12 mouse cellular contexts compared by ENCODE assay signal in genomic region chr6:85141013-85141412, GRCm38 (mm10). TPM values are rescaled to one million over a fixed set of nuclear protein-coding genes. Genes with fewer than 3 reads are reported as not detected.
DNase-seq lines count a peak whose midpoint lies in the region; ATAC-seq and TF ChIP-seq lines count a peak whose summit lies in the region.
"Not testable (repeated sequence)": the region's sequence is repeated elsewhere in the genome, so short reads cannot be mapped to it uniquely, and the experiment has no call there.
"Had no signal": no experiment of that assay in that cellular context is flagged by ENCODE, and none has a peak within 500 bp of the region (broad histone marks: within the 10 kb centered on the region; RNA-seq: fewer than 3 reads in every experiment).

No protein-coding gene starts in this region.

- 9% methylated on average over 7 of the region's 7 CpGs for WGBS in heart, embryonic 10.5 days
- 7% methylated on average over 6 of the region's 7 CpGs for WGBS in kidney, postnatal 0 days
- 14% methylated on average over 7 of the region's 7 CpGs for WGBS in liver, adult 2 months

- peaks cover 15% of the 10 kb centered on the region; the same call in 1 of the 2 replicates for H3K27me3 ChIP-seq in heart, embryonic 10.5 days (ENCODE audit: insufficient read depth, poor library complexity, severe bottlenecking)
- H3K27me3 ChIP-seq in kidney, postnatal 0 days (ENCODE audit: insufficient read depth, low read length); liver, adult 2 months (ENCODE audit: control insufficient read depth, insufficient read depth, low read length): not testable (repeated sequence)

- not testable (repeated sequence) for H3K36me3 ChIP-seq in heart, embryonic 10.5 days; kidney, postnatal 0 days (ENCODE audit: insufficient read depth, low read length); liver, adult 2 months (ENCODE audit: control insufficient read depth, insufficient read depth, low read length)

- H3K27ac ChIP-seq in heart, embryonic 10.5 days; kidney, postnatal 0 days; liver, adult 2 months (replicated peaks; ENCODE audit: insufficient read depth, low read depth, low read length): not testable (repeated sequence)

- not testable (repeated sequence) for H3K4me2 ChIP-seq in kidney, postnatal 0 days (ENCODE audit: low read length)

- not testable (repeated sequence) for H3K4me1 ChIP-seq in heart, embryonic 10.5 days; kidney, postnatal 0 days (replicated peaks; ENCODE audit: insufficient read depth, low read length); liver, adult 2 months (ENCODE audit: control insufficient read depth, insufficient read depth, low read length)

- peak; percentile 65 for TF ChIP-seq CTCF in kidney, postnatal 0 days (IDR thresholded peaks at IDR 0.05; ENCODE audit: low read depth)
- TF ChIP-seq CTCF in liver, adult 2 months (IDR thresholded peaks at IDR 0.05; ENCODE audit: low read depth, low read length): peak; percentile 70

- H3K9me3 ChIP-seq in heart, embryonic 10.5 days; kidney, postnatal 0 days (replicated peaks; ENCODE audit: low read length): not testable (repeated sequence)

- not testable (repeated sequence) for H3K79me2 ChIP-seq in liver, adult 2 months (ENCODE audit: control insufficient read depth, insufficient read depth, low read length)

- not testable (repeated sequence) for H3K4me3 ChIP-seq in heart, embryonic 10.5 days; kidney, postnatal 0 days (replicated peaks; ENCODE audit: low read depth, low read length); liver, adult 2 months (ENCODE audit: insufficient read depth, low read depth, low read length)

- not testable (repeated sequence) for ATAC-seq in kidney, postnatal 0 days (replicated peaks; ENCODE audit: low FRiP score, low read depth)

- not testable (repeated sequence) for H3K9ac ChIP-seq in kidney, postnatal 0 days (ENCODE audit: low read depth, low read length); liver, adult 2 months (ENCODE audit: low read depth, low read length)

- DNase-seq in ES-CJ7 (ENCODE audit: low read depth, low spot score): peak; percentile 87
- DNase-seq in brain, adult 2 months (ENCODE audit: low read depth, low spot score): peak; percentile 68
- DNase-seq in embryo, embryonic 9.5 days (ENCODE audit: extremely low spot score): peak; percentile 46
- peak; percentile 84 for DNase-seq in heart, embryonic 10.5 days (ENCODE audit: low spot score)
- peak; percentile 76 for DNase-seq in kidney, postnatal 0 days (ENCODE audit: low spot score)
- peak; percentile 43 for DNase-seq in liver, adult 2 months (ENCODE audit: extremely low read depth, low read depth, low spot score)
- peak; percentile 57 for DNase-seq in naive thymus-derived CD4-positive, alpha-beta T cell, adult 2 months (ENCODE audit: low read depth)
- peak; percentile 75 for DNase-seq in thymus, postnatal 14 days

- not testable (repeated sequence) for TF ChIP-seq POLR2A in liver, adult 2 months (IDR thresholded peaks at IDR 0.05; ENCODE audit: extremely low read depth, insufficient read depth, low read length)

RNA-seq across cellular contexts. Expression of gene Spr, which starts 3.4 kb away (rescaled TPM):
- 57.2 and 69.2 TPM in 2 replicates for polyA plus RNA-seq in heart, embryonic 10.5 days (2016; fragmentation: Nextera tagmentation; extraction: Ambion mirVana)
- polyA plus RNA-seq in kidney, postnatal 0 days (2015; fragmentation: Nextera tagmentation; extraction: Ambion mirVana): 78.8 and 83.7 TPM in 2 replicates
- total RNA-seq in liver, adult 2 months (2014; rRNA removed): 143 and 164 TPM in 2 replicates
- 53.2 and 68.0 TPM in 2 replicates for polyA plus RNA-seq in liver, adult 2 months (2012; rRNA removed)

RNA-seq across cellular contexts. Expression of gene Emx1, which starts 46.2 kb away (rescaled TPM):
- polyA plus RNA-seq in heart, embryonic 10.5 days (2016; fragmentation: Nextera tagmentation; extraction: Ambion mirVana): 0.15 and 0.85 TPM in 2 replicates
- 36.5 and 40.2 TPM in 2 replicates for polyA plus RNA-seq in kidney, postnatal 0 days (2015; fragmentation: Nextera tagmentation; extraction: Ambion mirVana)
- total RNA-seq in liver, adult 2 months (2014; rRNA removed): not detected in 2 replicates
- polyA plus RNA-seq in liver, adult 2 months (2012; rRNA removed): not detected in 2 replicates
- total RNA-seq: adrenal gland, adult 18-20 months had no signal
- polyA plus RNA-seq: heart, embryonic 13.5 days; macrophage; stomach, embryonic 14.5 days had no signal

Comparison
In these comparisons a context has a peak if more than half of its experiments do, and no peak if none do; other contexts are left out.
1. RNA of gene Emx1, which starts 46.2 kb away (polyA plus RNA-seq): 36.5 to 40.2 TPM in kidney, postnatal 0 days; 0.15 to 0.85 TPM in heart, embryonic 10.5 days and not detected in liver, adult 2 months; every median in the first group is over 10 times any median in the second.
2. Peak in every context shown above with its lines, with median percentiles within 50 percentile points of each other: DNase-seq.